Mouse (Mus musculus) forebrain, embryonic 16.5 days (tissue): Measurements from ENCODE around the gene Casd1. TPM values are rescaled to one million over a fixed set of nuclear protein-coding genes. Genes with fewer than 3 reads are reported as not detected.

Experiments
- ATAC-seq: fragments of 200-750 bp; cut with Nextera tagmentation; 2 replicates; pipeline ENCODE4 v1.8.0; 2017; ENCODE audit warnings: mild to moderate bottlenecking, moderate library complexity
- H3K27ac ChIP-seq: fragments of 300-500 bp; sonication (generic); 2 replicates; pipeline ENCODE4 v1.5.1; 2014; ENCODE audit warnings: low read length, control low read depth
- H3K27me3 ChIP-seq: fragments of 300-500 bp; sonication (generic); replicated peaks from 2 replicates; pipeline ENCODE4 v1.6.1; 2014; ENCODE audit warnings: low read length; ENCODE audit not compliant: control insufficient read depth, insufficient read depth
- H3K36me3 ChIP-seq: fragments of 300-500 bp; sonication (generic); 2 replicates; pipeline ENCODE4 v1.6.1; 2014; ENCODE audit not compliant: control insufficient read depth, insufficient read depth
- H3K4me1 ChIP-seq: fragments of 300-500 bp; sonication (generic); replicated peaks from 2 replicates; pipeline ENCODE4 v1.6.1; 2014; ENCODE audit warnings: low read length; ENCODE audit not compliant: control insufficient read depth, insufficient read depth
- H3K4me2 ChIP-seq: fragments of 300-500 bp; sonication (generic); 2 replicates; pipeline ENCODE4 v1.6.1; 2014; ENCODE audit warnings: mild to moderate bottlenecking, low read length, control low read depth
- H3K4me3 ChIP-seq: fragments of 300-500 bp; sonication (generic); replicated peaks from 2 replicates; pipeline ENCODE4 v1.5.1; 2014; ENCODE audit warnings: mild to moderate bottlenecking, low read length, control low read depth
- H3K9ac ChIP-seq: fragments of 300-500 bp; sonication (generic); replicated peaks from 2 replicates; pipeline ENCODE4 v1.6.1; 2014; ENCODE audit warnings: low read depth, low read length, control low read depth
- H3K9me3 ChIP-seq: fragments of 300-500 bp; sonication (generic); 2 replicates; pipeline ENCODE4 v1.6.1; 2016; ENCODE audit warnings: low read length; ENCODE audit not compliant: control insufficient read depth
- WGBS: fragments of 180-500 bp; shearing (Covaris S2); extraction: QIAGEN DNeasy Blood & Tissue Kit; methylation state at CpG from one replicate; pipeline ENCODE4 v1.1.7; 2014; 5-methylcytosine and 5-hydroxymethylcytosine counted together
- polyA plus RNA-seq: library from polyadenylated mRNA; unstranded; fragments of >200 nt; fragmentation: Nextera tagmentation; extraction: Ambion mirVana; gene quantifications from 2 replicates; pipeline ENCODE4 v1.2.1, GENCODE M21; 2015

Gene Casd1
- polyA plus RNA-seq, result 36.8 and 41.7 TPM in 2 replicates

DNA sequence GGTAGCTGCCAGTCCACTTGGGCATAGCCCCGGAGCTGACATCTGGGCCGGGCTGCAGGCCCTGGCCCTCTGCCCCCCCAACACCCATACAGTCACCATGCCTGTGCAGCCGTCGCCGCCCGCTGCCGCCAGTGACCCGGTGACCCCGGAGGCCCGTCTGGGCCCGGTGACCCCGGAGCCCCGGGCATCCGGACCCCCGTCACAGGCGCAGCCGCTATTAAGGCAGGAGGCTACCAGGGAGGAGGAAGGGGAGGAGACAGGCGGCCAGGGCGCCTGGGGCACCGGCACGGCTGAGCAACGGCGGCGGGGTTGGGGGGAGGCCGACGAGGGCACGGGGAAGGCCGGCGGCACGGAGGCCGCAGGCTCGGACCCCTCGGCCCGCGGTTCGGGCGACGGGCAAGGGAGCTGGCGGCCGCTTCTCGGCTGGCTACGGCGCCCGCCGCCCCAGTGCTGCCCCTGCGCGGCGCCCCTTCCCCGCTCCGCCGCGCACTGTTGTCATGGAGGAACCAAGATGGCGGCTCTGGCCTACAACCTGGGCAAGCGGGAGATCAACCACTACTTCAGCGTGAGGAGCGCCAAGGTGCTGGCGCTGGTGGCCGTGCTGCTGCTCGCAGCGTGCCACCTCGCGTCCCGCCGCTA lies at the start of gene Casd1:
TSS of gene Casd1 (plus strand) at position 182 of the 639 bp plus-strand sequence.
- ATAC-seq, result peak; percentile 90
- peak within 1 kb of the TSS; percentile 96 for H3K4me2 ChIP-seq
- peak within 1 kb of the TSS; percentile 90 for H3K27ac ChIP-seq
- H3K9ac ChIP-seq, result peak within 1 kb of the TSS; percentile 98
- no peaks in the 10 kb centered on the region for H3K27me3 ChIP-seq
- under 1% methylated on average over 58 of the region's 64 CpGs for WGBS
- H3K9me3 ChIP-seq, result no peaks in the 10 kb centered on the region
- H3K4me1 ChIP-seq, result peaks cover 19% of the 10 kb centered on the region
- H3K4me3 ChIP-seq, result peak within 1 kb of the TSS; percentile 68
- H3K36me3 ChIP-seq, result no peaks in the 10 kb centered on the region

- H3K27ac ChIP-seq, result no peak overlapping the region
- 80% methylated on average over 6 of the region's 6 CpGs for WGBS
- no peaks in the 10 kb centered on the region for H3K36me3 ChIP-seq
- H3K27me3 ChIP-seq, result no peaks in the 10 kb centered on the region
- H3K9ac ChIP-seq, result no peak overlapping the region
- no peak for ATAC-seq
- H3K4me2 ChIP-seq, result no peak overlapping the region
- H3K4me3 ChIP-seq, result no peak overlapping the region
- H3K9me3 ChIP-seq, result no peaks in the 10 kb centered on the region
- H3K4me1 ChIP-seq, result peaks cover 3% of the 10 kb centered on the region
Observed at GRCm38 (mm10) chr6:4555366-4555765, 45.3 kb upstream of the Casd1 start.

GRCm38 (mm10) chr6:4557086-4557485 lies 43.6 kb upstream of the Casd1 start:
- Histone ChIP-seq H3K4me1 (peaks cover 8% of the 10 kb centered on the region), H3K9ac (no peak overlapping the region), H3K4me3 (no peak overlapping the region), H3K4me2 (no peak overlapping the region), H3K9me3 (no peaks in the 10 kb centered on the region), H3K36me3 (no peaks in the 10 kb centered on the region), H3K27ac (no peak overlapping the region), H3K27me3 (no peaks in the 10 kb centered on the region)
- 83% methylated on average over 8 of the region's 8 CpGs for WGBS
- ATAC-seq, result no peak

DNA sequence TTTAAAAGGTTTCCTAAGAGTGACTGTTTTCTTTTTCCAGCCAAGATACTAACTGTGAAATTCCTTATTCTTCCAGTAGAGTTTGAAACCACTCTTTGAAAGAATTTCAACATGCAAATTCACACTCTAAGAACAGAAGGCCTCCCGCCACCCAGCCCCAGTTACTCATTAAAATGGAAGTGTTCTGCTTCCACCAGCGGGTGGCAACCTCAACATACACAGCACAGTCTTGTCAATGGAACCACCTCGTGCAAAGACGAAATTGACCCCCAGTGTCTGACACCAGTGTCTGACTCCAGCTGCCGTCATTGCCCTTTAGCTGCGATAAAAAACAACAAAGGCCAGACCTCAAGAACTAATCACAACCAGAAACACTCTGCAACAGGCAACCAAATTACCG lies 43.0 kb upstream of the Casd1 start:
- Histone ChIP-seq H3K9me3 (no peaks in the 10 kb centered on the region), H3K27me3 (no peaks in the 10 kb centered on the region), H3K4me3 (no peak overlapping the region), H3K4me2 (no peak overlapping the region), H3K4me1 (peaks cover 8% of the 10 kb centered on the region), H3K27ac (no peak overlapping the region), H3K36me3 (no peaks in the 10 kb centered on the region), H3K9ac (no peak overlapping the region)
- WGBS, result 13% methylated on average over 7 of the region's 7 CpGs
- peak; percentile 84 for ATAC-seq

- Histone ChIP-seq H3K4me2 (no peak overlapping the region), H3K4me1 (peaks cover 8% of the 10 kb centered on the region), H3K9ac (no peak overlapping the region), H3K36me3 (no peaks in the 10 kb centered on the region), H3K27me3 (no peaks in the 10 kb centered on the region), H3K4me3 (no peak overlapping the region), H3K27ac (no peak overlapping the region), H3K9me3 (no peaks in the 10 kb centered on the region)
- ATAC-seq, result 0 out of 2 replicates have a peak, but pooled peaks have one; percentile 47
- 22% methylated on average over 11 of the region's 11 CpGs for WGBS
Observed at GRCm38 (mm10) chr6:4561156-4561555, 39.5 kb upstream of the Casd1 start.

GRCm38 (mm10) chr6:4561621-4562020 lies 39.0 kb upstream of the Casd1 start:
- H3K36me3 ChIP-seq, result no peaks in the 10 kb centered on the region
- no peak overlapping the region for H3K4me2 ChIP-seq
- H3K9ac ChIP-seq, result no peak overlapping the region
- H3K27me3 ChIP-seq, result no peaks in the 10 kb centered on the region
- peaks cover 8% of the 10 kb centered on the region for H3K4me1 ChIP-seq
- no peak overlapping the region for H3K4me3 ChIP-seq
- H3K9me3 ChIP-seq, result no peaks in the 10 kb centered on the region
- no peak for ATAC-seq
- no peak overlapping the region for H3K27ac ChIP-seq

DNA sequence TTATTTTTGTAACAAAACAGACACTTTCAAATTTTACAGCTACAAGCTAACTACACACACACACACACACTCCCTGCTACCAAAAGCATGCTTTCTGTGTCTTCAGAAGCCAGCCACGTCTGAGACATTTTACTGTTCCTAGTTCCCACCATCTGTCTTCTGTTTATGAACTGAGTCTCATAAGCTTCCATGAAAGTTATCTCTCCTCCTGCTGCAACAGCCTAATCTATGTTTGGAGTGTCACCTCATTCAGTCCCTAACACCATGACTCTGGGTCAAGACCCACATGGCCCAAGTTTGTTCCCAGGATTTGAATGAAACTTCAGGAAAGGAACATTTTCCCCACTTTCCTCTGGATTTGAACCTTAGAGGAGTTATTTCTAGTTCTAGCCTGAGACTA lies 38.2 kb upstream of the Casd1 start:
- Histone ChIP-seq H3K27ac (no peak overlapping the region), H3K4me1 (peaks cover 8% of the 10 kb centered on the region), H3K27me3 (no peaks in the 10 kb centered on the region), H3K36me3 (no peaks in the 10 kb centered on the region), H3K9ac (no peak overlapping the region), H3K9me3 (no peaks in the 10 kb centered on the region), H3K4me3 (no peak overlapping the region), H3K4me2 (no peak overlapping the region)
- WGBS, result 53% methylated on average over 1 of the region's 1 CpGs
- no peak for ATAC-seq

- H3K27me3 ChIP-seq, result no peaks in the 10 kb centered on the region
- no peak overlapping the region for H3K27ac ChIP-seq
- no peaks in the 10 kb centered on the region for H3K9me3 ChIP-seq
- 77% methylated on average over 5 of the region's 5 CpGs for WGBS
- ATAC-seq, result no peak
- no peak overlapping the region for H3K4me2 ChIP-seq
- no peak overlapping the region for H3K9ac ChIP-seq
- no peak overlapping the region for H3K4me3 ChIP-seq
- H3K36me3 ChIP-seq, result no peaks in the 10 kb centered on the region
- H3K4me1 ChIP-seq, result 0 out of 2 replicates have a peak, but pooled peaks cover 4% of the 10 kb centered on the region
Observed at GRCm38 (mm10) chr6:4563477-4563876, 37.2 kb upstream of the Casd1 start.

- no peak for ATAC-seq
- H3K9ac ChIP-seq, result no peak overlapping the region
- H3K4me2 ChIP-seq, result no peak overlapping the region
- WGBS, result 85% methylated on average over 4 of the region's 4 CpGs
- no peaks in the 10 kb centered on the region for H3K36me3 ChIP-seq
- H3K9me3 ChIP-seq, result no peaks in the 10 kb centered on the region
- H3K27me3 ChIP-seq, result 0 out of 2 replicates have a peak, but pooled peaks cover 2% of the 10 kb centered on the region
- H3K4me3 ChIP-seq, result no peak overlapping the region
- no peak overlapping the region for H3K27ac ChIP-seq
- no peaks in the 10 kb centered on the region for H3K4me1 ChIP-seq
Observed at GRCm38 (mm10) chr6:4570412-4570811, 30.2 kb upstream of the Casd1 start.

DNA sequence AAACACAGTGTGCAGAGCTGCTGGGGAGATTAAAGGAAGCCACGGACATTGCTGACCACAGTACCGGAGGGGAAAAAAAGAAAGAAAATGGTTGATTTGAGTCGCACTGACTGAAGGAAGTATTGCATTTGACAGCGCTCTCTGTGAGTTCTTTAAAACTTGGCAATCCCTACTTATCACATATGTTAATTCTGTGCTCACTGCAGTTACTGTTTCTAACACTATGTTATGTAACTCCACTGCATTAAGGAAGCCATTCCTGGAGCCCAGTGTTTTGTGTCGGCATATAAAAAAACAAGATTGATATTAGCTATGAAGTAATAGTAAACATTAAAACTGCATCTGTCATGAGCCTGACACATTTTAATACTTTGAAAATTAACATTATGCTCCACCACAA lies 22.9 kb upstream of the Casd1 start:
- Histone ChIP-seq H3K4me1 (no peaks in the 10 kb centered on the region), H3K4me3 (no peak overlapping the region), H3K36me3 (no peaks in the 10 kb centered on the region), H3K27me3 (no peaks in the 10 kb centered on the region), H3K9ac (no peak overlapping the region), H3K27ac (no peak overlapping the region), H3K9me3 (no peaks in the 10 kb centered on the region), H3K4me2 (no peak overlapping the region)
- WGBS, result 66% methylated on average over 5 of the region's 5 CpGs
- ATAC-seq, result peak; percentile 85
